Mouse (Mus musculus): ENCODE results near the gene Iqgap2. TPM values are rescaled to one million over a fixed set of nuclear protein-coding genes. Genes with fewer than 3 reads are reported as not detected.

Gene Iqgap2
- polyA plus RNA-seq, 1 experiment from 2014 or later = 4.8 TPM

DNA sequence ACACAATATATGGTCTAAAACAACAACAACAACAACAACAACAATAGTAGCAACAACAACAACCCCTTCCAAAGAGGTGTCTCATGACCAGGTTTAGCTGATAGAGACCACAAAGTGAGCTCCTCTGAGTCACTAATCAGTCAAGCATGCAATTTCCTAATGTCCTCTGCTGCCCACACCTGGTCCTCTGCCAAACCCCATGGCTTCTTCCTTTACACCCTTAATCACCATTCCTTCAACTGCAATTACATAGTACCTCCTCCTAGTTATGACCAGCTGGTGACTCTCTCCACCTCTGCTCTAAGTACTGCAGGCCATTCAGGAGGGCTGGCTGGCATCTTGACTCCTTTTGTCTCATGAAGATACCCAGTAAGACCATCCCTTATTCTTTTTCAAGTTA lies 60.0 kb downstream of the Iqgap2 start:
- no peak for DNase-seq
- H3K4me3 ChIP-seq (replicated peaks; ENCODE audit: low read depth, low read length) = no peak overlapping the region
- no peak for ATAC-seq (ENCODE audit: low FRiP score, low TSS enrichment)
- no peaks in the 10 kb centered on the region for H3K27me3 ChIP-seq (ENCODE audit: control insufficient read depth, insufficient read depth, low read length)
- no peaks in the 10 kb centered on the region for H3K4me1 ChIP-seq (ENCODE audit: control insufficient read depth, insufficient read depth, low read length)
- no peaks in the 10 kb centered on the region for H3K36me3 ChIP-seq (ENCODE audit: control insufficient read depth, insufficient read depth, low read length)
- no peak overlapping the region for H3K27ac ChIP-seq (replicated peaks; ENCODE audit: low read depth, low read length)
- no peak overlapping the region for H3K9ac ChIP-seq (replicated peaks; ENCODE audit: low read length)
- no peak overlapping the region for H3K4me2 ChIP-seq (ENCODE audit: low read length)
- H3K9me3 ChIP-seq (ENCODE audit: control insufficient read depth, low read length) = no peaks in the 10 kb centered on the region

GRCm38 (mm10) chr13:95829431-95830171 lies 62.1 kb downstream of the Iqgap2 start:
- WGBS = 95% methylated on average over 7 of the region's 7 CpGs

DNA sequence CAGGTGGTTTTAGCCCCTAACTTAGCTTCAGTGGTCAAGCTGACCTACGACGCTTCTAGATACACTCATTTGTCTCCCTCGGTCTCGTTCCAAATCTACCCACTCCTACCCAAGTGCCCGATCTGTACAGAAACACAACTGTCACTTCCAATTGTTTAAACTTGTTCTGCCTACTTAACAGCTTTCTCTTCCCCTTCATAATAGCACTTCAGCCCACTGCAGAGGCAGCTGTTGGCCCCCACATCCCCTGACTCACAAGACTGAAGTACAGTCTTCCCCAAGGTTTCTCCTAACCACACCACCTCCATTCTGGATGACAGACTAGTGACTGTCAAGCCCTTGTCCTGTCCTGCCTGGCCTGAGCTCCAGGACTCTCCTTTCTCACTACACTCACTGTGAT lies 63.1 kb downstream of the Iqgap2 start:
- ATAC-seq (ENCODE audit: low FRiP score, low TSS enrichment) = no peak
- H3K4me1 ChIP-seq (ENCODE audit: control insufficient read depth, insufficient read depth, low read length) = no peaks in the 10 kb centered on the region
- DNase-seq = no peak
- no peak overlapping the region for H3K27ac ChIP-seq (replicated peaks; ENCODE audit: low read depth, low read length)
- no peak overlapping the region for H3K4me3 ChIP-seq (replicated peaks; ENCODE audit: low read depth, low read length)
- no peak overlapping the region for H3K4me2 ChIP-seq (ENCODE audit: low read length)
- H3K27me3 ChIP-seq (ENCODE audit: control insufficient read depth, insufficient read depth, low read length) = no peaks in the 10 kb centered on the region
- H3K9ac ChIP-seq (replicated peaks; ENCODE audit: low read length) = no peak overlapping the region
- no peaks in the 10 kb centered on the region for H3K9me3 ChIP-seq (ENCODE audit: control insufficient read depth, low read length)
- no peaks in the 10 kb centered on the region for H3K36me3 ChIP-seq (ENCODE audit: control insufficient read depth, insufficient read depth, low read length)
- WGBS = 88% methylated on average over 5 of the region's 5 CpGs

More at GRCm38 (mm10) chr13:95829431-95830171, 62.1 kb downstream of the Iqgap2 start:
- no peak for DNase-seq
- no peak overlapping the region for H3K9ac ChIP-seq (replicated peaks; ENCODE audit: low read length)
- no peaks in the 10 kb centered on the region for H3K27me3 ChIP-seq (ENCODE audit: control insufficient read depth, insufficient read depth, low read length)
- no peaks in the 10 kb centered on the region for H3K4me1 ChIP-seq (ENCODE audit: control insufficient read depth, insufficient read depth, low read length)
- no peaks in the 10 kb centered on the region for H3K9me3 ChIP-seq (ENCODE audit: control insufficient read depth, low read length)
- H3K27ac ChIP-seq (replicated peaks; ENCODE audit: low read depth, low read length) = no peak overlapping the region
- no peaks in the 10 kb centered on the region for H3K36me3 ChIP-seq (ENCODE audit: control insufficient read depth, insufficient read depth, low read length)
- no peak overlapping the region for H3K4me2 ChIP-seq (ENCODE audit: low read length)
- no peak for ATAC-seq (ENCODE audit: low FRiP score, low TSS enrichment)
- H3K4me3 ChIP-seq (replicated peaks; ENCODE audit: low read depth, low read length) = no peak overlapping the region

DNA sequence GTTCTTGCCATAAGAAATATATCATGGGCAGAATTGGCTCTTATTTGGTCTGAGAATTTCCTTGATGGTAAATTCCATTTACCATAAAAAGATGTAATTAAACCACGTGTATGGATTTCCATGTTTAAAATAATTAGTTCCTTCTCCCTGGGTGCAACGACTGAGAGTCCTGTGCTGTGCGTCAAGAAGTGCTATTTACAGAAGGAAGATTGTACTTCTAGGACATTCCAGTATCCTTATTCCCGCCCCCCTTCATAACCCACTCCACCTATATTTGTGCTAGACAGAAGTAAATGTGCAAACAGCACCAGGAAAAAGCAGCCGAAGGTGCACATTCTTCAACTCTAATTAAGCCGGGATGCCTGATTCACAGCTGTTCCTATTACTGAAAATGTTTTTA lies 65.5 kb downstream of the Iqgap2 start:
- H3K9me3 ChIP-seq (ENCODE audit: control insufficient read depth, low read length) = no peaks in the 10 kb centered on the region
- no peaks in the 10 kb centered on the region for H3K36me3 ChIP-seq (ENCODE audit: control insufficient read depth, insufficient read depth, low read length)
- DNase-seq (no peak), ATAC-seq (ENCODE audit: low FRiP score, low TSS enrichment) (no peak)
- H3K4me2 ChIP-seq (ENCODE audit: low read length) = no peak overlapping the region
- no peak overlapping the region for H3K4me3 ChIP-seq (replicated peaks; ENCODE audit: low read depth, low read length)
- 83% methylated on average over 6 of the region's 6 CpGs for WGBS
- no peak overlapping the region for H3K9ac ChIP-seq (replicated peaks; ENCODE audit: low read length)
- H3K4me1 ChIP-seq (ENCODE audit: control insufficient read depth, insufficient read depth, low read length) = no peaks in the 10 kb centered on the region
- no peak overlapping the region for H3K27ac ChIP-seq (replicated peaks; ENCODE audit: low read depth, low read length)
- no peaks in the 10 kb centered on the region for H3K27me3 ChIP-seq (ENCODE audit: control insufficient read depth, insufficient read depth, low read length)

- Histone ChIP-seq H3K27ac (replicated peaks; ENCODE audit: low read depth, low read length) (no peak overlapping the region), H3K4me1 (ENCODE audit: control insufficient read depth, insufficient read depth, low read length) (no peaks in the 10 kb centered on the region), H3K36me3 (ENCODE audit: control insufficient read depth, insufficient read depth, low read length) (no peaks in the 10 kb centered on the region), H3K9ac (replicated peaks; ENCODE audit: low read length) (no peak overlapping the region), H3K27me3 (ENCODE audit: control insufficient read depth, insufficient read depth, low read length) (no peaks in the 10 kb centered on the region), H3K4me2 (ENCODE audit: low read length) (no peak overlapping the region), H3K4me3 (replicated peaks; ENCODE audit: low read depth, low read length) (no peak overlapping the region), H3K9me3 (ENCODE audit: control insufficient read depth, low read length) (no peaks in the 10 kb centered on the region)
- no peak for ATAC-seq (ENCODE audit: low FRiP score, low TSS enrichment)
- 67% methylated on average over 6 of the region's 6 CpGs for WGBS
- peak; percentile 75 for DNase-seq
Measured at GRCm38 (mm10) chr13:95822918-95823317, 68.8 kb downstream of the Iqgap2 start.

DNA sequence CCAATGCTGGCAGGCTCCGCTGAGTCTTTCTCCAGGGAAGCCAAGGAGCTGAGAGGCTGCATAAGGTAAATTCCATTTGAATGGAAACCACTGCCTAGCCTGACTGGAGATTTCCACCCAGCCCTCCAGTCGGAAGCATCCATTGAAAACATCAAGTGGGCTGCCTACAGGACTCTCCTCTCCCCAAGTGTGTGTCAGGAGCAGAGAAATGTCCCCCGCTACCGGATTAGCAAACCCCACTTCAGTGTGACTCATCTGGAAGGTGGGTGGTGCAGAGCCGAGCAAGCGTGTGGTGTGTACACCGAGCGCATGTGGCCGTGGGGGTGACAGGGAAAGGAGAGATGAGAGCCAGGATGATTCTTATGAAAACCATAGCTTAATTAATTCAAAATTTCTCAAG lies 71.7 kb downstream of the Iqgap2 start:
- no peaks in the 10 kb centered on the region for H3K36me3 ChIP-seq (ENCODE audit: control insufficient read depth, insufficient read depth, low read length)
- H3K9me3 ChIP-seq (ENCODE audit: control insufficient read depth, low read length) = no peaks in the 10 kb centered on the region
- no peak overlapping the region for H3K4me2 ChIP-seq (ENCODE audit: low read length)
- H3K4me3 ChIP-seq (replicated peaks; ENCODE audit: low read depth, low read length) = no peak overlapping the region
- no peak overlapping the region for H3K9ac ChIP-seq (replicated peaks; ENCODE audit: low read length)
- ATAC-seq (ENCODE audit: low FRiP score, low TSS enrichment) (no peak), DNase-seq (no peak)
- H3K27me3 ChIP-seq (ENCODE audit: control insufficient read depth, insufficient read depth, low read length) = no peaks in the 10 kb centered on the region
- H3K27ac ChIP-seq (replicated peaks; ENCODE audit: low read depth, low read length) = no peak overlapping the region
- no peaks in the 10 kb centered on the region for H3K4me1 ChIP-seq (ENCODE audit: control insufficient read depth, insufficient read depth, low read length)
- 88% methylated on average over 9 of the region's 9 CpGs for WGBS

DNA sequence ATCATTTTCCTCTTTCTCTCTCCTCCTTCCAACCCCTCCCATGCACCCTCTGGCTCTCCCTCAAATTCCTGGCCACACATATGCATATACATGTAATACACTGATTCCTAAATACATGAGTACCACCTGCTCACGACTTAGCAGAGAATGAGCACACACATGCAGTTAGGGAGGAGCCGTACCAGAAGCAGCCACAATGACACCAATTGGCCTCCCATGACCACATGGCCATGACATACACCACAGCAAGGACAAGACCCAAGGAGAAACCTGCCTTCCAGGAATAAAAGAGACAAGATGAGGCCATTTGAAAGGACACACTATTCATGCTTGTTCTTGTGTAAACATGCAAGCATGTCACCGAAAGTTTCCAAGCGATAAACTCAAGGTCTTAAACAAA lies 72.8 kb downstream of the Iqgap2 start:
- Histone ChIP-seq H3K27me3 (ENCODE audit: control insufficient read depth, insufficient read depth, low read length) (no peaks in the 10 kb centered on the region), H3K4me2 (ENCODE audit: low read length) (no peak overlapping the region), H3K4me3 (replicated peaks; ENCODE audit: low read depth, low read length) (no peak overlapping the region), H3K9me3 (ENCODE audit: control insufficient read depth, low read length) (no peaks in the 10 kb centered on the region), H3K36me3 (ENCODE audit: control insufficient read depth, insufficient read depth, low read length) (no peaks in the 10 kb centered on the region), H3K27ac (replicated peaks; ENCODE audit: low read depth, low read length) (no peak overlapping the region), H3K9ac (replicated peaks; ENCODE audit: low read length) (no peak overlapping the region), H3K4me1 (ENCODE audit: control insufficient read depth, insufficient read depth, low read length) (no peaks in the 10 kb centered on the region)
- DNase-seq (no peak), ATAC-seq (ENCODE audit: low FRiP score, low TSS enrichment) (no peak)
- 95% methylated on average over 4 of the region's 4 CpGs for WGBS

DNA sequence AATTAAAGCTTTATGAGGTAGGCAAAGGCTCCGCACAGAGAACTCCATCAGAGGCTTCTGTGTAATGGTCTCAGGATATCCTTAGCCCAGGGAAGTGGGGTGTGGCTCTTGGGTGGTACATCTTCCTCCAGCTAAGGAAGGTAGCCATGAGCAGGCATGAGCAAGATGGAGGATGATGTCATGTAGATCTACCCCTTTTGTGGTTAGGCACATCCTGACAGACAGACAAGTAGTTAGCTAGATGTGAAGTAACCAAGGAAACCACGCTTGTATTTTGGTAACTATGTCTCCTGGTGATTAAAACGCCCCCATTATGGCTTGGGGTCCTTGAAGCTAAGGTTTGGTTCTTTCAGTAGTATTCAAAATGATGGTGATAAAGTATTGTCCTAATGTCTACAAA lies 78.1 kb downstream of the Iqgap2 start:
- Histone ChIP-seq H3K9ac (replicated peaks; ENCODE audit: low read length) (no peak overlapping the region), H3K4me1 (ENCODE audit: control insufficient read depth, insufficient read depth, low read length) (no peaks in the 10 kb centered on the region), H3K4me2 (ENCODE audit: low read length) (no peak overlapping the region), H3K4me3 (replicated peaks; ENCODE audit: low read depth, low read length) (no peak overlapping the region), H3K27ac (replicated peaks; ENCODE audit: low read depth, low read length) (no peak overlapping the region), H3K27me3 (ENCODE audit: control insufficient read depth, insufficient read depth, low read length) (no peaks in the 10 kb centered on the region), H3K9me3 (ENCODE audit: control insufficient read depth, low read length) (no peaks in the 10 kb centered on the region), H3K36me3 (ENCODE audit: control insufficient read depth, insufficient read depth, low read length) (no peaks in the 10 kb centered on the region)
- ATAC-seq (ENCODE audit: low FRiP score, low TSS enrichment) = no peak
- no peak for DNase-seq
- 92% methylated on average over 3 of the region's 3 CpGs for WGBS

DNA sequence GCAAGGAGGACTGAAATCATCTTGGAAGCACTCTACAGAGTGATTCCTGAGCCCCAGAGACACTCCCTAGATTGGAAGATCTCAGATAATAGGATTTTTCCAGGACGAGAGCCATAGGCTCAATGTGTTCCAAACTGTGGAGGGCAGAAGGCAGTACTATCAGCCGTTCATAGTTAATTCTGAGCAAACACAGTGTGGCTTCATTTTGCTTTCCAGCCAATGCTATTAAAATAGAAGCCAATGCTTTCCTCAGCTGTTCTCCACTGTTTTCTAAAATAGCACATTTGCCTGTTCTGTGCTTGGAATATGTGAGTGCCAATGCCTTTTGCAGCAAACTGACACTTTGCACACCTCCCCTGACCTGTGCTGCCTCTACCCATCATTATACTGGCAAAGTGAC lies 80.9 kb downstream of the Iqgap2 start:
- Histone ChIP-seq H3K27me3 (ENCODE audit: control insufficient read depth, insufficient read depth, low read length) (no peaks in the 10 kb centered on the region), H3K27ac (replicated peaks; ENCODE audit: low read depth, low read length) (no peak overlapping the region), H3K36me3 (ENCODE audit: control insufficient read depth, insufficient read depth, low read length) (no peaks in the 10 kb centered on the region), H3K4me3 (replicated peaks; ENCODE audit: low read depth, low read length) (no peak overlapping the region), H3K9me3 (ENCODE audit: control insufficient read depth, low read length) (no peaks in the 10 kb centered on the region), H3K4me2 (ENCODE audit: low read length) (no peak overlapping the region), H3K9ac (replicated peaks; ENCODE audit: low read length) (no peak overlapping the region), H3K4me1 (ENCODE audit: control insufficient read depth, insufficient read depth, low read length) (peaks cover 22% of the 10 kb centered on the region)
- ATAC-seq (ENCODE audit: low FRiP score, low TSS enrichment) (no peak), DNase-seq (no peak)
- 70% methylated on average over 2 of the region's 2 CpGs for whole genome bisulfite sequencing
